Mouse (Mus musculus) heart, embryonic 10.5 days (tissue): ENCODE results near the gene Ip6k3. TPM values are rescaled to one million over a fixed set of nuclear protein-coding genes. Genes with fewer than 3 reads are reported as not detected.
A peak's percentile ranks its signal among the peaks of the same experiment; 100 is the strongest.

ENCODE experiments used
- DNase-seq: peaks from one replicate; pipeline ENCODE4 v3.0.0-alpha.2; 2017; ENCODE audit warnings: low spot score
- H3K27ac ChIP-seq: fragments of 300-500 bp; sonication (generic); 2 replicates; pipeline ENCODE4 v1.5.1; 2016; ENCODE audit warnings: mild to moderate bottlenecking
- H3K27me3 ChIP-seq: fragments of 300-500 bp; sonication (generic); 2 replicates; pipeline ENCODE4 v1.6.1; 2016; ENCODE audit warnings: mild to moderate bottlenecking; ENCODE audit not compliant: poor library complexity, insufficient read depth, severe bottlenecking
- H3K36me3 ChIP-seq: fragments of 300-500 bp; sonication (generic); 2 replicates; pipeline ENCODE4 v1.6.1; 2016; ENCODE audit warnings: mild to moderate bottlenecking, moderate library complexity
- H3K4me1 ChIP-seq: fragments of 300-500 bp; sonication (generic); 2 replicates; pipeline ENCODE4 v1.6.1; 2016; ENCODE audit warnings: mild to moderate bottlenecking
- H3K4me3 ChIP-seq: fragments of 300-500 bp; sonication (generic); 2 replicates; pipeline ENCODE4 v1.5.1; 2016; ENCODE audit warnings: mild to moderate bottlenecking, moderate library complexity
- H3K9me3 ChIP-seq: fragments of 300-500 bp; sonication (generic); 2 replicates; pipeline ENCODE4 v1.6.1; 2016; ENCODE audit warnings: mild to moderate bottlenecking, moderate library complexity
- WGBS: fragments of 180-500 bp; shearing (Covaris S2); methylation state at CpG from one replicate; pipeline ENCODE4 v1.1.7; 2016; 5-methylcytosine and 5-hydroxymethylcytosine counted together
- polyA plus RNA-seq: library from polyadenylated mRNA; unstranded; fragments of >200 nt; fragmentation: Nextera tagmentation; extraction: Ambion mirVana; gene quantifications from 2 replicates; pipeline ENCODE4 v1.2.1, GENCODE M21; 2016

Ip6k3 gene
- polyA plus RNA-seq, 1 experiment from 2014 or later = 0.05 TPM

GRCm38 (mm10) chr17:27125185-27125584 is 42.4 kb downstream of the Ip6k3 start:
- Histone ChIP-seq H3K36me3 (peaks cover 51% of the 10 kb centered on the region), H3K27ac (no peak overlapping the region)
- WGBS = 38% methylated on average over 12 of the region's 12 CpGs

GRCm38 (mm10) chr17:27123813-27124375 is 43.7 kb downstream of the Ip6k3 start:
- Histone ChIP-seq H3K36me3 (peaks cover 46% of the 10 kb centered on the region), H3K27me3 (peaks cover 9% of the 10 kb centered on the region; the same call in 1 of the 2 replicates), H3K4me1 (peaks cover 41% of the 10 kb centered on the region), H3K4me3 (no peak overlapping the region), H3K27ac (0 out of 2 replicates have a peak overlapping the region, but pooled peaks have one; percentile 24), H3K9me3 (no peaks in the 10 kb centered on the region)
- no peak for DNase-seq
- whole genome bisulfite sequencing = 86% methylated on average over 7 of the region's 7 CpGs

More at GRCm38 (mm10) chr17:27125185-27125584, 42.4 kb downstream of the Ip6k3 start:
- Histone ChIP-seq H3K9me3 (no peaks in the 10 kb centered on the region), H3K4me1 (peaks cover 34% of the 10 kb centered on the region), H3K27me3 (no peaks in the 10 kb centered on the region), H3K4me3 (no peak overlapping the region)
- peak; percentile 86 for DNase-seq

GRCm38 (mm10) chr17:27123103-27123502 is 44.5 kb downstream of the Ip6k3 start:
- peaks cover 46% of the 10 kb centered on the region for H3K36me3 ChIP-seq
- H3K4me1 ChIP-seq = peaks cover 41% of the 10 kb centered on the region
- no peaks in the 10 kb centered on the region for H3K9me3 ChIP-seq
- H3K27ac ChIP-seq = no peak overlapping the region
- H3K4me3 ChIP-seq = no peak overlapping the region
- DNase-seq = no peak
- WGBS = 61% methylated on average over 2 of the region's 2 CpGs
- H3K27me3 ChIP-seq = peaks cover 9% of the 10 kb centered on the region; the same call in 1 of the 2 replicates

- WGBS = 79% methylated on average over 11 of the region's 11 CpGs
- no peak for DNase-seq
- no peak overlapping the region for H3K27ac ChIP-seq
- no peaks in the 10 kb centered on the region for H3K9me3 ChIP-seq
- H3K27me3 ChIP-seq = peaks cover 9% of the 10 kb centered on the region; the same call in 1 of the 2 replicates
- no peak overlapping the region for H3K4me3 ChIP-seq
- peaks cover 37% of the 10 kb centered on the region for H3K4me1 ChIP-seq
- H3K36me3 ChIP-seq = peaks cover 50% of the 10 kb centered on the region
Observed at GRCm38 (mm10) chr17:27122701-27123100, 44.9 kb downstream of the Ip6k3 start.

- Histone ChIP-seq H3K9me3 (no peaks in the 10 kb centered on the region), H3K36me3 (peaks cover 59% of the 10 kb centered on the region), H3K4me1 (peaks cover 31% of the 10 kb centered on the region), H3K4me3 (no peak overlapping the region), H3K27ac (no peak overlapping the region), H3K27me3 (peaks cover 9% of the 10 kb centered on the region; the same call in 1 of the 2 replicates)
- WGBS = 81% methylated on average over 7 of the region's 7 CpGs
- no peak for DNase-seq
Observed at GRCm38 (mm10) chr17:27121781-27122180, 45.8 kb downstream of the Ip6k3 start.

- peaks cover 30% of the 10 kb centered on the region for H3K4me1 ChIP-seq
- H3K4me3 ChIP-seq = no peak overlapping the region
- WGBS = 61% methylated on average over 14 of the region's 14 CpGs
- 0 out of 2 replicates have a peak overlapping the region, but pooled peaks have one; percentile 10 for H3K27ac ChIP-seq
- peaks cover 65% of the 10 kb centered on the region for H3K36me3 ChIP-seq
- H3K27me3 ChIP-seq = peaks cover 11% of the 10 kb centered on the region
- no peaks in the 10 kb centered on the region for H3K9me3 ChIP-seq
- DNase-seq = no peak
Observed at GRCm38 (mm10) chr17:27121266-27121665, 46.3 kb downstream of the Ip6k3 start.

- H3K9me3 ChIP-seq = no peaks in the 10 kb centered on the region
- H3K4me1 ChIP-seq = peaks cover 30% of the 10 kb centered on the region
- peaks cover 17% of the 10 kb centered on the region for H3K27me3 ChIP-seq
- no peak for DNase-seq
- peaks cover 68% of the 10 kb centered on the region for H3K36me3 ChIP-seq
- H3K4me3 ChIP-seq = no peak overlapping the region
- H3K27ac ChIP-seq = 0 out of 2 replicates have a peak overlapping the region, but pooled peaks have one; percentile 10
- 15% methylated on average over 18 of the region's 18 CpGs for WGBS
Observed at GRCm38 (mm10) chr17:27120561-27121024, 47.0 kb downstream of the Ip6k3 start.

GRCm38 (mm10) chr17:27119954-27120353 is 47.6 kb downstream of the Ip6k3 start:
- no peak for DNase-seq
- 76% methylated on average over 8 of the region's 8 CpGs for WGBS
- Histone ChIP-seq H3K4me1 (peaks cover 30% of the 10 kb centered on the region), H3K4me3 (no peak overlapping the region), H3K27me3 (peaks cover 19% of the 10 kb centered on the region), H3K27ac (no peak overlapping the region), H3K36me3 (peaks cover 65% of the 10 kb centered on the region), H3K9me3 (no peaks in the 10 kb centered on the region)

- Histone ChIP-seq H3K9me3 (no peaks in the 10 kb centered on the region), H3K27me3 (peaks cover 19% of the 10 kb centered on the region), H3K4me3 (no peak overlapping the region), H3K36me3 (peaks cover 62% of the 10 kb centered on the region), H3K4me1 (peaks cover 30% of the 10 kb centered on the region), H3K27ac (no peak overlapping the region)
- no peak for DNase-seq
- 81% methylated on average over 4 of the region's 4 CpGs for WGBS
Observed at GRCm38 (mm10) chr17:27119540-27119895, 48.1 kb downstream of the Ip6k3 start.

- H3K4me3 ChIP-seq = no peak overlapping the region
- peaks cover 19% of the 10 kb centered on the region for H3K27me3 ChIP-seq
- H3K4me1 ChIP-seq = peaks cover 30% of the 10 kb centered on the region
- 76% methylated on average over 25 of the region's 25 CpGs for WGBS
- no peaks in the 10 kb centered on the region for H3K9me3 ChIP-seq
- DNase-seq = no peak
- H3K36me3 ChIP-seq = peaks cover 60% of the 10 kb centered on the region
- no peak overlapping the region for H3K27ac ChIP-seq
Observed at GRCm38 (mm10) chr17:27118676-27119539, 48.7 kb downstream of the Ip6k3 start.

GRCm38 (mm10) chr17:27110072-27110471 is 57.5 kb downstream of the Ip6k3 start:
- no peak overlapping the region for H3K27ac ChIP-seq
- H3K27me3 ChIP-seq = no peaks in the 10 kb centered on the region
- DNase-seq = no peak
- WGBS = 84% methylated on average over 7 of the region's 7 CpGs
- H3K4me3 ChIP-seq = no peak overlapping the region
- 0 out of 2 replicates have a peak, but pooled peaks cover 3% of the 10 kb centered on the region for H3K4me1 ChIP-seq
- H3K9me3 ChIP-seq = no peaks in the 10 kb centered on the region
- H3K36me3 ChIP-seq = peaks cover 37% of the 10 kb centered on the region

- H3K4me1 ChIP-seq = 0 out of 2 replicates have a peak, but pooled peaks cover 3% of the 10 kb centered on the region
- H3K36me3 ChIP-seq = peaks cover 26% of the 10 kb centered on the region
- no peak overlapping the region for H3K27ac ChIP-seq
- H3K27me3 ChIP-seq = no peaks in the 10 kb centered on the region
- no peaks in the 10 kb centered on the region for H3K9me3 ChIP-seq
- WGBS = 78% methylated on average over 6 of the region's 6 CpGs
- no peak for DNase-seq
- H3K4me3 ChIP-seq = no peak overlapping the region
Observed at GRCm38 (mm10) chr17:27107936-27108335, 59.7 kb downstream of the Ip6k3 start.

- Histone ChIP-seq H3K9me3 (no peaks in the 10 kb centered on the region), H3K36me3 (peaks cover 27% of the 10 kb centered on the region), H3K4me3 (no peak overlapping the region), H3K4me1 (0 out of 2 replicates have a peak, but pooled peaks cover 3% of the 10 kb centered on the region), H3K27ac (no peak overlapping the region), H3K27me3 (no peaks in the 10 kb centered on the region)
- DNase-seq = no peak
- 84% methylated on average over 9 of the region's 9 CpGs for WGBS
Observed at GRCm38 (mm10) chr17:27106745-27107144, 60.9 kb downstream of the Ip6k3 start.
